Mouse (Mus musculus): ENCODE measurements around the gene Pitpnm2.

DNA sequence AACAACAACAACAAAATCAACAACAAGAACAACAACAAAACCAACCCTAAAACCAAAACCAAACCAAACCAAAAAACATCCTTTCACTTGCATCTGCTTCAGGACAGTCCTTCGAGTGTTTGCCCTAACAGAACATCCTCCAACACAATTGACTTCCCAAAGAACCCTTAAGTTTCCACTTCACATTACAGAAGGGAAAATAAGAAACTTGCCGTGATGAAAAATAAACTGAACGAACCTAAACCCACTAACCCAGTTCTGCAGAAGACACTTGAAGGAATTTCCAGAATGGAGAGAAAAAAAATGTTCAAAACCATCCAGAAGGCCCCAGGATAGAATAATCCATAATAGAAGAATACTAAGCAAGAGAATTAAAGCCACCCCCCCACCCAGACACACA is 146.5 kb downstream of the Pitpnm2 start:
- TF ChIP-seq USF1 (IDR thresholded peaks at IDR 0.05; ENCODE audit: low read depth) (no peak), POLR2A (IDR thresholded peaks at IDR 0.05; ENCODE audit: insufficient read length, low read depth) (no peak), TCF12 (IDR thresholded peaks at IDR 0.05; ENCODE audit: insufficient read depth, poor library complexity, severe bottlenecking) (no peak), E2F4 (IDR thresholded peaks at IDR 0.05; ENCODE audit: insufficient read depth) (no peak)
